Mouse (Mus musculus) lung, postnatal 4 days (tissue): ENCODE measurements at regions not wholly inside any gene's neighbourhood (a gene's known extent, or its start where the extent isn't known, plus 50 kb on each side); places are given as distances from the start of the nearest gene placed in this dataset.
A peak's percentile ranks its signal among the peaks of the same experiment; 100 is the strongest.

Experiments used
- DNase-seq, 2 experiments: peaks; one replicate each; pipeline ENCODE4 v3.0.0; 2021

GRCm38 (mm10) chrX:21644851-21645250, 69.8 kb upstream of the Slc6a14 start:
- no peak for DNase-seq

DNA sequence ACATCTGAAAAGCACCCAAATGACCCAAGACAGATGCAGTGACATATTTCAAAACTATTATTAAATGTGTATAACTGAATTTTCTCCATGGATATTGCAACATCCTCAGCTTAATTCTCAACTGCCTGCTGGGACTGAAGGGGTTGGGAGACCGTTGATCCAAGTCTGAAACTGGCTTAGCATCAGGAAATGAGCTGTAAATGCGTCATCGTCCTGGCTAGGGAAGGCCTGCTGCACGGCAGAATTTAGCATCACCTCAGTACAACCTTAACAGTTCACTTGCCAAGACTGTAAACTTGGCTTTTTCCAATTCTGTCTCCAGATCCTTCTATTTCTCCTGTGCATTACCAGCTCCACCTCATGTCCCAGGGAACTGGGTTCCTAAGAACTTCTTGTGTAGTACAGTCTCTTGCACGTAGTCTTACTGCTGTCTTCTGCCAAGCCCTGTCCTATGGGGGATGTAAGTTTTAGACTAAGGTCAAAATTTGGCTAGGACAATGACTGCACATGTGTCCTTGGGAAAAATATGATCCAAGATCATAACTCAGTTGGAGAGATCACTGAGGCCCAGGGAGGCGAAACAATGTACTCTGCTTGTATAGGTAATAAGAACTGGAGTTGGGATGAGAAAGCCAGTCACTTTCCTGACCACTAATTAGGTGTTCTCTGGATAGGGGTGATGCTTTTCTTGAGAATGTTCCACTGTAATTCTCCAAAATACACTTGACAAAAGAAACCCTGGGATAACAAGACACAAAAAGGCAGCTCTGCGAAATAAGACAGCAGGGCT, 63.0 kb upstream of the Slc6a14 start:
- peak in 1 of 2 experiments; percentile 4 for DNase-seq
